Mouse (Mus musculus) CH12.LX (cell line): ENCODE results near the gene Gria1. TPM values are rescaled to one million over a fixed set of nuclear protein-coding genes. Genes with fewer than 3 reads are reported as not detected.

Experiments used
- DNase-seq: peaks from one replicate; pipeline ENCODE4 v3.0.0-alpha.2; 2013; ENCODE audit errors: extremely low read depth
- H3K27ac ChIP-seq: 2 replicates; pipeline ENCODE4 v1.5.1; 2012; ENCODE audit warnings: low read depth, mild to moderate bottlenecking, control low read depth, moderate library complexity; ENCODE audit not compliant: insufficient read depth
- H3K27me3 ChIP-seq: replicated peaks from 2 replicates; pipeline ENCODE3; 2012; ENCODE audit warnings: inconsistent platforms
- H3K36me3 ChIP-seq, 2 experiments: replicated peaks in 1 of 2; 2 replicates each; pipeline versions ENCODE3 to v1.6.1; 2012; ENCODE audit warnings: inconsistent platforms in 1 of 2, low read length in 1 of 2, mild to moderate bottlenecking in 1 of 2, mixed read lengths in 1 of 2, moderate library complexity in 1 of 2; ENCODE audit not compliant: control insufficient read depth in 1 of 2, insufficient read depth in 1 of 2
- H3K4me1 ChIP-seq, 2 experiments: 2 replicates each; pipeline ENCODE4 v1.6.1; 2012; ENCODE audit warnings: inconsistent platforms in 1 of 2, moderate library complexity in 1 of 2; ENCODE audit not compliant: insufficient read depth in 2 of 2, control insufficient read depth in 1 of 2
- H3K4me2 ChIP-seq: 2 replicates; pipeline ENCODE4 v1.6.1; 2012; ENCODE audit warnings: low read depth, mild to moderate bottlenecking, control low read depth; ENCODE audit not compliant: poor library complexity, insufficient read depth, severe bottlenecking
- H3K4me3 ChIP-seq, 3 experiments: fragments of 150-350 bp in 1 of 3; sonication (generic) in 1 of 3; replicated peaks in 1 of 3; 2 replicates each; pipeline versions ENCODE3 to v1.5.1; 2011 to 2012; ENCODE audit warnings: low read depth in 2 of 3, low read length in 2 of 3, mild to moderate bottlenecking in 2 of 3, moderate library complexity in 2 of 3, control low read depth in 1 of 3, improper control_type of control experiment in 1 of 3, inconsistent platforms in 1 of 3, mixed read lengths in 1 of 3; ENCODE audit not compliant: poor library complexity in 1 of 3
- H3K79me2 ChIP-seq: replicated peaks from 2 replicates; pipeline ENCODE4 v1.6.1; 2012; ENCODE audit warnings: mild to moderate bottlenecking, moderate library complexity; ENCODE audit not compliant: control insufficient read depth, poor library complexity, insufficient read depth, severe bottlenecking; ENCODE audit errors: extremely low read depth
- H3K9ac ChIP-seq: 2 replicates; pipeline ENCODE4 v1.6.1; 2012; ENCODE audit warnings: low read depth, mild to moderate bottlenecking, control low read depth, moderate library complexity; ENCODE audit not compliant: insufficient read depth
- H3K9me3 ChIP-seq: replicated peaks from 2 replicates; pipeline ENCODE3; 2012; ENCODE audit warnings: low read length, inconsistent platforms, mixed read lengths
- E2F4 ChIP-seq: IDR thresholded peaks from 2 replicates; pipeline ENCODE4 v1.6.1; 2011; ENCODE audit warnings: low read depth, low read length, improper control_type of control experiment; ENCODE audit not compliant: insufficient replicate concordance
- EP300 ChIP-seq: IDR thresholded peaks from 2 replicates; pipeline ENCODE4 v1.6.1; 2011; ENCODE audit warnings: low read length, improper control_type of control experiment
- GABPA ChIP-seq: IDR thresholded peaks from 2 replicates; pipeline ENCODE4 v1.6.1; 2012; ENCODE audit warnings: low read depth, low read length, improper control_type of control experiment, inconsistent platforms; ENCODE audit not compliant: insufficient replicate concordance
- MAFK ChIP-seq: IDR thresholded peaks from 2 replicates; pipeline ENCODE4 v1.6.1; 2011; ENCODE audit warnings: low read length, improper control_type of control experiment; ENCODE audit not compliant: insufficient replicate concordance
- MAX ChIP-seq: IDR thresholded peaks from 2 replicates; pipeline ENCODE4 v1.6.1; 2011; ENCODE audit warnings: low read length, improper control_type of control experiment
- MEF2A ChIP-seq: IDR thresholded peaks from 2 replicates; pipeline ENCODE4 v1.6.1; 2014; ENCODE audit warnings: low read depth, mild to moderate bottlenecking, inconsistent platforms, low read length, improper control_type of control experiment, borderline replicate concordance
- MYC ChIP-seq: IDR thresholded peaks from 2 replicates; pipeline ENCODE4 v1.6.1; 2011; ENCODE audit warnings: low read depth, mild to moderate bottlenecking, improper control_type of control experiment, low read length
- NELFE ChIP-seq: IDR thresholded peaks from 2 replicates; pipeline ENCODE4 v1.6.1; 2011; ENCODE audit warnings: low read depth, low read length, improper control_type of control experiment
- NRF1 ChIP-seq: IDR thresholded peaks from 2 replicates; pipeline ENCODE4 v1.6.1; 2014; ENCODE audit warnings: low read depth, mild to moderate bottlenecking, inconsistent platforms, low read length, improper control_type of control experiment, moderate library complexity
- SIN3A ChIP-seq: IDR thresholded peaks from 2 replicates; pipeline ENCODE4 v1.6.1; 2012; ENCODE audit warnings: low read length, improper control_type of control experiment, inconsistent platforms
- SMC3 ChIP-seq: IDR thresholded peaks from 2 replicates; pipeline ENCODE4 v1.6.1; 2011; ENCODE audit warnings: low read depth, low read length, improper control_type of control experiment
- TCF12 ChIP-seq: IDR thresholded peaks from 2 replicates; pipeline ENCODE4 v1.6.1; 2014; ENCODE audit warnings: low read depth, mild to moderate bottlenecking, inconsistent platforms, low read length, improper control_type of control experiment
- dilution Hi-C: fragments of 300-500 bp; cut with MboI; formaldehyde crosslinking; loops from 2 replicates; pipeline ENCODE4 v1.14.3; 2020; ENCODE audit warnings: low sequenced_read_pairs; ENCODE audit not compliant: extremely low pct_unique_long_range_greater_than_20kb, extremely low pct_ligation_motif_present
- in situ Hi-C: fragments of 300-500 bp; cut with MboI; formaldehyde crosslinking; loops from 3 replicates; pipeline ENCODE4 v1.14.3; 2019; ENCODE audit warnings: low sequenced_read_pairs, low pct_ligation_motif_present, low pct_unique_long_range_greater_than_20kb, mixed read lengths
- polyA plus RNA-seq: library from polyadenylated mRNA; unstranded; fragments of >175 nt; gene quantifications from 2 replicates; pipeline ENCODE4 v1.2.1, GENCODE M21; 2012; ENCODE audit warnings: low read depth; ENCODE audit not compliant: insufficient read length
- total RNA-seq, 2 experiments: library from RNA; depleted of rRNA; stranded (reverse); fragments of 300-350 nt in 1 of 2; fragments of >200 nt in 1 of 2; gene quantifications; 2 replicates each; pipeline ENCODE4 v1.2.3; 2012 to 2014

Gria1 gene
- total and polyA plus RNA-seq, 3 experiments, result under 0.01 to 0.49 (median 0.05) TPM

DNA sequence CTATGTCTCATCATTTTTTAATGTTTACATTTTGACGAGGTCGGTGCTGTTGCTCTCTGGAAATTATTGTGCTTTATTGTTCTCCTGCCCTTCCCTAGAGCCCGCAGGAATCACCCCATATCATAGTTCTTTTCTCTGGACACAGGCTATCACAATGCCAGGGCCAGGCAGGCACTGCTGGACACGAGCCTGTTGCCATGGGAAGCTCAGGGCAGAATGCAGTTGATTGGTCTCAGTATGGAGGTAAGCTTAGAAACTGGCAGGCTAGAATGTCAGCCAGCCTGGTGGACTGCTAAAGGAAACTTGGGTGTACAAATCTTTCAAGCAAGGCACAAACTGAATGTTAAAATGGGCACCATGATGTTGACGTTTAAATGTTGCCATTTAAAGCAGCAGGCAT lies 78.3 kb downstream of the Gria1 start:
- Histone ChIP-seq H3K4me1 (no peaks in the 10 kb centered on the region), H3K36me3 (no peaks in the 10 kb centered on the region), H3K9ac (no peak overlapping the region), H3K27ac (no peak overlapping the region), H3K27me3 (peaks cover 55% of the 10 kb centered on the region), H3K4me2 (no peak overlapping the region), H3K4me3 (no peak overlapping the region), H3K79me2 (no peaks in the 10 kb centered on the region), H3K9me3 (peaks cover 8% of the 10 kb centered on the region)
- dilution Hi-C loops, result no loop called here
- in situ Hi-C loops, result no loop called here
- no peak for TF ChIP-seq TCF12
- DNase-seq, result no peak

DNA sequence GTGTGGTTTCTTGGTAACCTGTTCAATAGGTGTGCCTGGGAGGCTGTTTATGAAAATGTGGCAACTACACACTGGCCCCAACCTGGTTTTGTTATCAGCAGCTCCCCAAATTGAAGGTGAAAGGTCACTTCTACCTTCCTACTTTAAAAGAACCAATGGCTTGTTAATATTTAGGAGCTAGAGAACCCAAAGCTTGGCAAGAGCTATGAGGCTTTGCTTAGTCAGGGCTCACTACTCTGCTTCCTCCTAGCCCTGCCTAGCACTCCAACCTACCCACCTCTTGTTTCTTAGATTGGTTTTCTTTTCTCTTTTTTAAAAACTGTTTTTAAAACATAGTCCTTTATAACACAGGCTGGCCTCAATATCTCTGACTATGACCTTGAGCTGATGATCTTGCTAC lies 79.5 kb downstream of the Gria1 start:
- peaks cover 57% of the 10 kb centered on the region for H3K27me3 ChIP-seq
- H3K4me3 ChIP-seq, result no peak overlapping the region
- peaks cover 10% of the 10 kb centered on the region for H3K9me3 ChIP-seq
- no peak for DNase-seq
- no peak overlapping the region for H3K27ac ChIP-seq
- no peaks in the 10 kb centered on the region for H3K4me1 ChIP-seq
- H3K9ac ChIP-seq, result no peak overlapping the region
- in situ Hi-C loops, result no loop called here
- dilution Hi-C loops, result no loop called here
- no peaks in the 10 kb centered on the region for H3K36me3 ChIP-seq
- TF ChIP-seq MAFK (no peak), EP300 (no peak), MAX (no peak), NRF1 (no peak), SIN3A (no peak)
- no peaks in the 10 kb centered on the region for H3K79me2 ChIP-seq
- H3K4me2 ChIP-seq, result no peak overlapping the region

DNA sequence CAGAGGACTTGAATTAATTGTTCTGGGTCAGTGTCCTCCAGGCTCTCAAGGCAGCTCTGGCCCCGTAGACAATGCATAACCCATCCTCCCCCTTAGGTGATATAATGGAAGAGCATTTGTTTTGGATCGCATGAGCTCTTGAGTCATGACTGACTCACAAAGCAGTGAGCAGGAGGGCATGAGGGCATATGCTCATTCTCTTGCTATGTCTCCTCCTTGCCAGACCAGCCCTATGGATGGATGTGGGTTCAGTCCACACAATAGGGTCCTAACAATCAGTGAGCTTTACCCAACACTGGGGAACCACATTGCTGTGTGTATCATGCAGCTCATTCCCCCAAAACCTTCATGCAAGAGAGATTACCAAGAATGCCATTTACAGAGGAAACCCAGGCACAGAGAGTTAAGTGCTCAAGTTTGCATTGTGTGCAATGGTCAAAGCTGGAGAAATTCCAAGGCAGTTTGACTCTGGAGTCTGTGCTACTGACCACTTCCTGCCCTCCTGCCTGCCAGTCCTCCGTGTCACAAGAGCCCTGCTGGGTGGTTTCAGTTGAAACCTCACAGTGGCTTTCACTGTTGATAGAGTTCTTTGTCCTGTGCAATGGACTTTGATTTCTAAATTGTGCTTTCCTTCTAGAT lies 80.2 kb downstream of the Gria1 start:
- no peak overlapping the region for H3K4me3 ChIP-seq
- peaks cover 57% of the 10 kb centered on the region for H3K27me3 ChIP-seq
- DNase-seq, result no peak
- H3K4me1 ChIP-seq, result no peaks in the 10 kb centered on the region
- H3K36me3 ChIP-seq, result no peaks in the 10 kb centered on the region
- TF ChIP-seq GABPA (no peak), E2F4 (no peak), NELFE (no peak), SMC3 (no peak), MYC (no peak), MEF2A (no peak)
- no peak overlapping the region for H3K9ac ChIP-seq
- H3K9me3 ChIP-seq, result peaks cover 10% of the 10 kb centered on the region
- no peak overlapping the region for H3K27ac ChIP-seq
- no peak overlapping the region for H3K4me2 ChIP-seq
- dilution Hi-C loops (no loop called here), in situ Hi-C loops (no loop called here)
- no peaks in the 10 kb centered on the region for H3K79me2 ChIP-seq
